Mouse (Mus musculus) heart, postnatal 14 days (tissue): ENCODE data around the gene Grin2b. TPM values are rescaled to one million over a fixed set of nuclear protein-coding genes. Genes with fewer than 3 reads are reported as not detected.
A peak's percentile ranks its signal among the peaks of the same experiment; 100 is the strongest.
"Not testable (repeated sequence)": the region's sequence is repeated elsewhere in the genome, so short reads cannot be mapped to it uniquely, and the experiment has no call there.

Experiments
- DNase-seq, 2 experiments: peaks; one replicate each; pipeline ENCODE4 v3.0.0; 2021 to 2022
- intact Hi-C: fragments of 180-260 bp; cut with DNase I; formaldehyde crosslinking; loops from one replicate; pipeline ENCODE4 v1.15.1; 2025
- microRNA-seq, 2 experiments: library from miRNA; unstranded; fragments of <30 nt; microRNA quantifications; one replicate each; pipeline ENCODE4 v1.2.0; 2021 to 2022
- total RNA-seq, 2 experiments: library from RNA; stranded (reverse); gene quantifications; 2 replicates each; pipeline ENCODE4 v1.2.3; 2021

Grin2b gene
- total RNA-seq, 2 experiments from 2014 or later = 0.02 TPM; not detected in 1

GRCm38 (mm10) chr6:135714906-135715305 lies 458.4 kb downstream of the Grin2b start:
- no peak for DNase-seq
- intact Hi-C loops = no loop called here

GRCm38 (mm10) chr6:135714236-135714635 lies 459.1 kb downstream of the Grin2b start:
- intact Hi-C loops = no loop called here
- DNase-seq = no peak

GRCm38 (mm10) chr6:135713716-135714115 lies 459.6 kb downstream of the Grin2b start:
- DNase-seq = no peak
- intact Hi-C loops = no loop called here

- intact Hi-C loops = not testable (repeated sequence)
These were observed 466.3 kb downstream of the Grin2b start for GRCm38 (mm10) chr6:135706850-135707522.

GRCm38 (mm10) chr6:135703655-135704054 lies 469.7 kb downstream of the Grin2b start:
- intact Hi-C loops = no loop called here
- DNase-seq = no peak

More at GRCm38 (mm10) chr6:135706850-135707522, 466.3 kb downstream of the Grin2b start:
- not testable (repeated sequence) for DNase-seq

- no peak for DNase-seq
- intact Hi-C loops = no loop called here
These were observed 471.9 kb downstream of the Grin2b start for GRCm38 (mm10) chr6:135701361-135701760.

DNA sequence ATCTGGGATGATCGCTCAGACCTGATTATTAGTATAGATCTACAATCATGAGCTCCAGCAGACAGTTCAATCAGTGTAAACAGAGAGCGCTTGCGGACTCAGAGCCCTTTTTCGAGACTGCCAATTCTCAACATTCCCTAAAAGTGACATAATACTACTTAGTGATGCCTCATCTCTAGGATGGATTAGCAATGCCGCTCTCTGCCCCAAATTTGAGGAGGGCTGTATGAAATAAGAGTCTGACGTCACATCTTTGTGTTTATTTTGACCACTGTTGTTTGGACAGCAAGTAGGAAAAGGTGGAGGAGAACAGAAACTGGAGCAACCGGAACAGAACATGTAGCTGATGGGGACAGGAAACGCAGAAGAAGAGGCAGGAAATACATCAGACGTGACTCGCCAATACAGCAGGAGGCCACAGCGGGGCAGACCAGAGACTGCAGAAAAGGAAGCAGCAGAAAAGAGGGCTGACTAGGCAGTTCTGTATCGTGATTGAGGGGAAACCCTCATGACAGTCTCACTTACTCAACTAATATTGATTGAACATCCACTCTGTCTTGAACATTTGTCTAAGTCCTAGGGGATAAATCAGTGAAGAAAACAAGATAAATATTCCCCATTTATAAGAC lies 472.5 kb downstream of the Grin2b start:
- intact Hi-C loops = no loop called here
- DNase-seq = no peak

DNA sequence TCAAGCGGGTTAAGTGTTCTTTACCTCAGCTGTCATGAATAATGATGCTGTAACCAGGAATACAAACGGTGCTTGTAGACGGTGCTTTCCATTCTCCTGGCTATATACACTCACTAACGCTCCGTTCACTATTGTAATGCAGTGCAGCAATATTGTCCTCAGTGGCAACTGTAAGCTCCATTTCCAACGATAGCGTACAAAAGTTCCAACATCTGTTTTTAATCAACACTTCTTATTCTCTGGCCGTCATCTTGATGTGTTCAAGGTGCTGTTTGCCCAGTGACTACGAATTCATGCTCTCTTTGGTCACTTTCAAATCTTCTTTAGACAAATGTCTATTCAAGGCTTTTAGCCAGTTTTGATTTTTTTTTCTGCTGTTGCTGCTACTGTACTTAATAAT lies 480.8 kb downstream of the Grin2b start:
- no peak for DNase-seq
- intact Hi-C loops = no loop called here

DNA sequence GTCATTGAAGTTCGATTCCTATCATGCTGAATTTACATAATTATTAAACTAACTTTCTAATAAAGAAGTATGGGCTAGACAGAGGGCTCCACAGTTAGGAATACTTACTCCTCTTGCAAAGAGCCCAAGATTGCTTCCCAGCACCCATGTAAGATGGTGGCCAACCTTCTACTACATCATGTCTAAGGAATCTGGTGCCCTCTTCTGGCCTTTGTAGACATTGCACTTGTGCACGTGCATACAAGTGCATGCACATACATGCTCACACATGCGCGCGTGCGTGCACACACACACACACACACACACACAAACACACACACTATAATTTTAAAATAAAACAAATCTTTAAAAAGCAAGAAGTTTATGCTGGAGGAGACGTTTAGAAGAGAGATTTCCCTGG lies 481.8 kb downstream of the Grin2b start:
- intact Hi-C loops = no loop called here
- no peak for DNase-seq

GRCm38 (mm10) chr6:135687926-135688325 lies 485.4 kb downstream of the Grin2b start:
- intact Hi-C loops = no loop called here
- DNase-seq = peak; percentile 7 to 26

GRCm38 (mm10) chr6:135684206-135684605 lies 489.1 kb downstream of the Grin2b start:
- no peak for DNase-seq
- intact Hi-C loops = no loop called here

GRCm38 (mm10) chr6:135681423-135681822 lies 491.9 kb downstream of the Grin2b start:
- intact Hi-C loops, DNase-seq: not testable (repeated sequence)

GRCm38 (mm10) chr6:135680105-135680710 lies 493.1 kb downstream of the Grin2b start:
- DNase-seq = no peak

GRCm38 (mm10) chr6:135674380-135674779 lies 498.9 kb downstream of the Grin2b start:
- intact Hi-C loops = no loop called here
- DNase-seq = no peak

More at GRCm38 (mm10) chr6:135680105-135680710, 493.1 kb downstream of the Grin2b start:
- intact Hi-C loops = no loop called here

- intact Hi-C loops = no loop called here
- DNase-seq = no peak
These were observed 501.3 kb downstream of the Grin2b start for GRCm38 (mm10) chr6:135672003-135672402.

Small RNA genes within 50 kb of the gene (microRNA-seq; reads per million reads assigned to microRNA genes)
- 0 reads per million in 2 experiments for gene Gm22892

Other genes starting within 250 kb of the Grin2b start
- gene Gm8994, start 154.0 kb upstream of the Grin2b start, total RNA-seq = not detected
- not detected for gene E330021D16Rik, start 242.1 kb upstream of the Grin2b start, total RNA-seq